Mouse (Mus musculus) urinary bladder, postnatal 36 days (tissue): ENCODE measurements around the gene Ppp1r18.

ENCODE experiments used
- DNase-seq, 2 experiments: peaks; one replicate each; pipeline ENCODE4 v3.0.0; 2022; ENCODE audit warnings: low spot score in 2 of 2, mixed read lengths in 1 of 2

Gene Ppp1r18

DNA sequence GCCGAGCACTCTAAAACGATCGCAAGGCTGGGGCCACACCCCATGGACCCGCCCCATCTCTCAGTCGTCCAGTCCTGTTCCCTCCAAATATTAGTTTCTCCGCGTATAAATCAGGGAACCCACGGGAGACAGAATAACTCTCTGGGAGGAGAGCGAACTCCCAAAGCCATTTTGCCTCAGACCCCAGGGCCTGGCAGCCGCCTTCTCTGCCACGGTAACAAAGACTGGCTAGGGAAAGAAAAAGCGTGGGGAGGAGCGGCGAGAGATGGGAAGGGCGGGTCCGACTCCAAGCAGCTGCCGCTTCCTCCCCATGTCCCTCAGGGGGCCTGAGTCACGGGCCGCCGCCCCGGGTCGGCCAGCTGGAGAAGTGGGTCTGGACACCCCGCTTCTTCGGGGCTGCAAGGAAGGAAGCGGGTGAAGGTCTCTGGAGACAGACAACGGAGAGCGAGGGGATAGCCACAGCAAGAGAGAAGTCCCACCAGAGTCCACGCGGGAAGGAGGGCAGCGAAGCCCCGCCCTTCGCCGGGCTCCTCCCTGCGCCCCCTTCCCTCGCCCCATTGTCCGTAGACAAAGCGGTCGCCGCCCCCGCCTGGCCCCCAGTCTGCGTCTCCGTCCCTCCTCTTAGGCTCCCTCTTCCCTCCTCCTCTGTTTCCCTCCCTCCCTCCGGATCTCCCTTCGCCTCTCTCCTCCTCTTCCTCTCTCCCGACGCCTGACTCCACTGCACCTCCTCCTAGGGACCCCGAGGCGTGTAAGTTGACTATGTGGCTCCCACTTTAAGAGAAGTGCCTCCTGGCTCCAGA is at the start of gene Ppp1r18:
TSS of gene Ppp1r18 (plus strand) at position 113 of the 800 bp plus-strand sequence.
- DNase-seq: peak; percentile 49 to 67

DNA sequence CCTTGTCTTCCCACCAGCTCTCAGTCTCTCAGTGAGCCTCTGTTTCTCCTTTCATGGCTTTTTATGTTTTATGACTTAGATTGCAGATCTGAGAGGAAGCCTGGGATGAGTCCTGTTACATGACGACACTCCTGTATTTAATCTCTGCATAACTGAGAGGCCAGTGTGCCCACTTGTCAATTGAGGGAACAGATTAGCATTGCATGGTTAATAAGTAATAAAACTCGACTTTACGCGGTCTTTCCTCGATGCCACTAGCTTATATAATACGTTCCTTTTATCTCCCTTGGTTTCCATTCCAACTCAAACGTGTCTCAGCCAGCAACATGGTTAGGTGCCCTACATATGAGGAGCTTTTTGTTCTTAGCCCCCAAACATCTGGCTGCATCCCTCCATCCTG is 49.6 kb upstream of the Ppp1r18 start:
- DNase-seq: no peak

DNA sequence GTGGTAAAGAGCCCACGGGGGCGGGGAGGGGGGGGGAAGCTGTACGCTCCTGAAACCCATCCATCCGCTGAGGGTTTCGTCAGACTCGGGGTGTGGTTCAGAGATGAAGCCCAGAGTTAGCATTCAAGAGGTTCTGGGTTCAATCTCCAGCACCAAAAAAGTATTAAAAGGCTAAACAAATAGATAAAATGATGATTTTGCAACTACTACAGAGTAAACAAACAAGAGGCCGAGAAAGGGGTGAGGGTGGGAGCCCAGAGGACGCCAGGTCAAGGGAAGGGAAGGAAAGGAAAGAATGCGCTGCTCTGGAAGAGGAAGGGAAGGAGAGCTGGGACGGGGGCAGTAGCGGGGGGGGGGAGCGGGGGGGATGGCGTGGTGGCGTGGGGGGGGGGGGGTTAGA is 48.7 kb upstream of the Ppp1r18 start:
- no peak for DNase-seq

DNA sequence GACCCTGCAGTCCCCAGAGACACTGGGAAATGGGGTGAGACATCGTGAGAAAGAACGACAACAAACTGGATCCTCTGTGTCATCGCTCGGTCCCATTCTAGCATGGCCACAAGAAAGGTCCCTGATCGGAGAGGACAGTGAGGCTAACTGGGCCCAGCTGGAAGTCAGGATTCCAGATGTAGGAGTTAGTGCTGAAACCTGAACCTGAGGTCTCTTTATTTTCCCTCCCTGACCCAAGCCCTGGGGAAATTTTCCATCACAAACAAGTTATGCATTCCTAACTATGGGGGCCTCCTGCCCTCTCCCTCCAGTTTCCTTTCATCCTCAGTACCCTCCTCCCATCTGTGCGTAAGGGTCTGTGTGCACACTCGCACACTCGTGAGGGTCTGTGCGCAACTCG is 48.2 kb upstream of the Ppp1r18 start:
- no peak for DNase-seq

DNA sequence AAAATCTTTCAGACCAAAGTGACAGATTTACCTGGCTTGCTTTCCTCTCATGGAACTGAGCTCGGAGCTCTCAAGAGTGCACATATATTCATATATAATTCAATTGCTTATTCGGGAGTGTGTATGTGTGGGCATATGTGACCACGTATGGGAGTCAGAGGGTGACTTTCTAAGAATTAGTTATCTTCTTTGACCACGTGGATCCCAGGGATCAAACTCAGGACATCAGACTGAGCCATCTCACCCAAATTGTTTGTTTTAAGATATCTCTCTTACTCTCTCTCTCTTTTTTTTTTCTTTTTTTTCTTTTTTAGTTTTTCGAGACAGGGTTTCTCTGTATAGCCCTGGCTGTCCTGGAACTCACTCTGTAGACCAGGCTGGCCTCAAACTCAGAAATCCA is 45.3 kb upstream of the Ppp1r18 start:
- DNase-seq: no peak

DNA sequence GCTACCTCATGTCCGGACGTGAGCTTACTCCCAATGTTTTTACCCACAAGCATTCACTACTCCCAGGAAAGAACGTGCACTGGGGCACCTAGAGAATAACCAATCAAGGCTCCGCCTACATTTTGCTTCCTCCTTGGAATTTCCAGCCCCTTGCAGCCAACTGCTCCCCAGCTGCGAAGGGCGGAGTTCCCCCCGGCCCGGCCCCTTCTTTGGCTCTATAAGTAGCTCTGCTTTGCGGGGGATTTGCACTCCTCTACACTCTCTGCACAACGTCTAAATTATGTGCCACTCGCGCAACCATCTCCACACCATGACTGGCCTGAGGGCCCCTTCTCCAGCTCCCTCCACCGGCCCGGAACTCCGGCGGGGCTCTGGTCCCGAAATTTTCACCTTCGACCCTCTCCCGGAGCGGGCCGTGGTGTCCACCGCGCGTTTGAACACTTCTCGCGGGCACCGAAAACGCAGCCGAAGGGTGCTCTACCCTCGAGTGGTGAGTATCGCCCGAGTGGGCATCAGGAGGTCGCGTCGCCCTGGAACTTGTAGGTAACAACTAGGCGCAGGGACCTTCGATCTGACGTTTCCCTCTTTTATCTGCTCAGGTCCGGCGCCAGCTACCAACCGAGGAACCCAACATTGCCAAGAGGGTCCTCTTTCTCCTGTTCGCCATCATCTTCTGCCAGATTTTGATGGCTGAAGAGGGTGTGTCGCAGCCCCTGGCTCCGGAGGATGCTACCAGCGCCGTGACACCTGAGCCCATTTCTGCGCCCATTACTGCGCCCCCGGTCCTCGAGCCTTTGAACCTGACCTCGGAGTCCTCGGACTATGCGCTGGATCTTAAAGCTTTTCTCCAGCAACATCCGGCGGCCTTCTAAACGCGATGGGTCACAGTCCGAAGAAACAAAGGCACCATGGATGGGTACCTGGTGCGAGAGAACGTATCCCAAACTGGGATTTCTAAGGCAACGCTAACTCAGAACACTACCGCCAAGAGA is 43.7 kb upstream of the Ppp1r18 start, which contains the start of gene Ier3:
TSS of gene Ier3 (plus strand) at position 246 of the 992 bp plus-strand sequence.
- peak; percentile 90 to 91 for DNase-seq

DNA sequence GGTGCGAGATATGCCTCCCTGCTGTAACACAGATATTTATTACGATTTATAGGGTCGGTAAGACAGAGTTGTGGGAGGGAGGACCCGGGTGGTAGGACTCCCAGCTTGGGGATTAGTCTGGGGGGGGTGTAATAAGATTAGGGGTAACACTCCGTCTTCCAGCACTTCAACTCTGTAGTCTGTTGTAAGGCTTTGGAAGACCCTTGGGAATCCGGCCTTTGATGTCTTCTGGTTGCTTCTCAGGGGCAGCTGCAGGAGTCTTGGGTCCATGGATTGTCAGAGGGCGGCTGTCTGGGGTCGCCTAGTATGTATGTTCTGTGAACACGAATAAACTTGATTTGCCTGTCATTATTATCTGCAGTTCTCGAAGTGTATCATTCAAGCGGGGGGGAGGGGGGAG is 42.8 kb upstream of the Ppp1r18 start:
- no peak for DNase-seq

DNA sequence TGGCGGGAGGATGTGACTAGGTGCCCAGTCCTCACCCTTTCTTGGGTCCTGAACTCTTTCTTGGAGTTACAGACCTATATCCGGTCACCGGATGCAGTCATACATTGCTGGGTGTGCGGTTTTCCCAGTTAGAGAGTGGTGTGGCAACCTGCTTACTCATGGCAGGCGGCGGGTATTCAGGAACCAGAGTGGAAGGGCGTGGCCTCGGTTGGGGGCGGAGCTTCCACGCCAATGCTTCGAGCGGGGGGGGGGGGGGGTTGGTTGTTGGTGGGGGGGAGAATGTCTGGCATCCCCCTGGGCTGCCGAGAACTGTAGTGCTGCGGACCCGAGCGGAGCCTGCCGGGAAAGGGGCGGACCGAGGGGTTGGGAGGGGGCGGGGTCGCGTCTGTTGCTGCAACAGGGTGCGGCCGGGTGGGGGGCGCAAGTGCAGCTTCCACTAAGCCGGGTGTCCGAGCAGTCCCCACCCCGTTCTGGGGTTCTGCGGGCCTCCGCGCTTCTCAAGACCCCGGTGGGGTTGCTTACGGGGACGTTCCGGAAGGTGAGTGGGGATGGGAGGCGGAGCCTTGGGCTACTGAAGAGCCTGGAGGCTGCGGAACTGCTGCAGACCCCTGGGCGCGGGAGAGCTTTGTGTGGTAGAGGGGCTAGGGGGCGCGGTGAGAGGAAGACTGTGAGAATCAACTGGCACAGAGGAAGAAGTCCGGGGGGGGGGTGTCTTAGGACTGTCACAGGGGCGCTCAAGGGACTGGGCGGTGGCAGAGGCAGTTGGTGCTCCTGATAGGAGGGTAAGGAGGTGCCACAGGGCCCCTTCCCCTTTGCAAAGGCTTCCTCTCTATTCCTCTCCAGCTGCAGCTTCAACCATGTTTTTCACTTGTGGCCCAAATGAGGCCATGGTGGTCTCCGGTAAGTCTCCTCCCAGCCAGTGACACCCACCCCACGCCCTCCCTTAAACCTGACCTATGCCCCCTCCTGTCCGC is 42.1 kb upstream of the Ppp1r18 start, which contains the start of gene Flot1:
TSS of gene Flot1 (plus strand) at position 267 of the 974 bp plus-strand sequence.
- DNase-seq: peak; percentile 77 to 88

DNA sequence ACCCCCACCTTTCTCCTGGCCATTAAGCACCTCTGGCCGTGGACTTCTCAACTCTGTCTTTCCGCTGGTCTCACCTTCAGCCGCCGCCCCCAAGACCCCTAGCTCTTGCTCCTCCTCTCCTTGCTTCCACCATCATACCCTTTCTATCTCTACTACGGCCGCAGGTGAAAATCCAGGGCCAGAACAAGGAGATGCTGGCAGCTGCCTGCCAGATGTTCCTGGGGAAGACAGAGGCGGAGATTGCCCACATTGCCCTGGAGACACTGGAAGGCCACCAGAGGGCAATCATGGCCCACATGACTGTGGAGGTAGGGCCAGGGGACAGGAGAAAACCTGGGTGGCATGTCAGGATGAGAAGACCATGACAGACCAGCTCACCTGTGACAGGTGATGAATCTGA is 41.0 kb upstream of the Ppp1r18 start:
- no peak for DNase-seq

DNA sequence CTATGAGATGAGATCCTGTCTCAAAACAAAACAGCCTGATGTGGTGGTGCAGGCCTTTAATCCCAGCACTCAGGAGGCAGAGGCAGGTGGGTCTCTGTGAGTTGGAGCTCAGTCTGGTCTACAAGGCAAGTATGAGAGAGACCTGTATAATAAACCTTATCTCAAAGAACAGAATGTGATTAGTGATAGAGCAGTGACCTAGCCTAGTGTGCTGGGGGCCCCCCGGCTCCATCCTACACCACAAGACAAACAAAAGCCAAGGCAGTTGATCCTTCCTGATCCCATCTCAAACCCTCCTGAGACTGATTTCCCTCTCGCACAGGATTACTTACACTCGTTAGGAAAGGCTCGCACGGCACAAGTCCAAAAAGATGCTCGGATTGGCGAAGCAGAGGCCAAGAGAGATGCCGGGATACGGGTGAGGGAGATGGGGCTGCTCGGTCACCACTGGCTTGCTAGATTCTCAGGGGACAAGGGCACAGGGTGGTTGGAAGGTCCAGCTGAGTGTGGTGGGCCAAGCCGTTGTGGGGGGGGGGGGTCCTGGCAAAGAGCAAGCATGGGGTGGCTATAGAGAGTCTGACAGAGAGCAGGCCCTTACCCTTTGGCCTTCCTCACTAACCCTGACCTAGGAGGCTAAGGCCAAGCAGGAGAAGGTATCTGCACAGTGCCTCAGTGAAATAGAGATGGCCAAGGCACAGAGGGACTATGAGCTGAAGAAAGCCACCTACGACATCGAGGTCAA is 40.1 kb upstream of the Ppp1r18 start:
- no peak for DNase-seq

DNA sequence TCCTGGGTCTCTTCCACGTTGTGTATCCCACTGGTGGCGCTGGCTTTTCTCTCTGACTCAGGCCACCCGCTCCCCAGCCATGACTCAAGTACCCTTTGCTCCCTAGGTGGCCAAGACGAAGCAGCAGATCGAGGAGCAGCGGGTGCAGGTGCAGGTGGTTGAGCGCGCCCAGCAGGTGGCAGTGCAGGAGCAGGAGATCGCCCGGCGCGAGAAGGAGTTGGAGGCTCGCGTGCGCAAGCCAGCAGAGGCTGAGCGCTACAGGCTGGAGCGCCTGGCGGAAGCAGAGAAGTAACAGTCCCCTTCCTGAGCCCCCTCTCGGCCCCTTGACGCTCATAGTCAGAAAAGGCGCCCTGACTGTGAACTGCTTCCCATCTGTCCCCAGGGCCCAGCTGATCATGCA is 35.7 kb upstream of the Ppp1r18 start:
- DNase-seq: peak; percentile 76 to 85

DNA sequence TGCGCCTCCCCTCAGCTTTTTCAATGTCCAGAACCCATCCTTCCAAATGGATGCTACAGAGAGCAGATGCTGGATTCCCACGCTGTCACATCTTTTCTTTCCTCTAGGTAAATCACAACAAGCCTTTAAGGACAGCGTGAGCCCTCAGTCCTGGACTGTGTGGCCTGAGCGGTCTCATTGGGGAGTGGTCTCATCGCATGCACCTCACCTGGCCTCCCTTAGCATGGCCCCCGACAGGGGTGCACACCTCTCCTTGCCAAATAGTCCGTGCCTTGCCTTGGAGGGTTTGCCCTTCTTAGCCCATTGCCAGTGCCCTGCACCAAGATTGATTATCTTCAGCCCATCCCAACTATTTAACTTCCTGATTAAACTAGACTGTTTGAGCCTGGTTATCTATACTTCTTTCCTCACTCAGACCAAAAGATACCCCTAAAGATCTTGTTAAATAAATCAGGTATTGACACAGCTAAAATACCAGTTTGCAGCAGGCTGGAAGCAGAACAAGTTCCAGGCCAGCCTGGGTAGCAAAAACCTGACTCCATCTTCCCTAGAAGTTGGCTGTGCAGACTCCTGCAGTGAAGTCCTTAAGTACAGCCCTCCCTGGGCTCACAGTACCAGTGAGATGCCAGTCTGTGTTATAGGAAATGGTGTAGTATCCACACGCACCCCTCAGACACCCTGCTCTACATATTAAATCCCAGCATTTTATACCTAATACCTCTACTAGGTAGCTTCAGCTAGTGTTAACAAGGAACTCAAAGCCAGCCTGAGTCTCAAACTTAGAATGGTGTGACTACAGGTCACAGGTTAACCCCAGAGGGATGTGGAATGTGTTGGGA is 32.8 kb upstream of the Ppp1r18 start:
- no peak for DNase-seq

DNA sequence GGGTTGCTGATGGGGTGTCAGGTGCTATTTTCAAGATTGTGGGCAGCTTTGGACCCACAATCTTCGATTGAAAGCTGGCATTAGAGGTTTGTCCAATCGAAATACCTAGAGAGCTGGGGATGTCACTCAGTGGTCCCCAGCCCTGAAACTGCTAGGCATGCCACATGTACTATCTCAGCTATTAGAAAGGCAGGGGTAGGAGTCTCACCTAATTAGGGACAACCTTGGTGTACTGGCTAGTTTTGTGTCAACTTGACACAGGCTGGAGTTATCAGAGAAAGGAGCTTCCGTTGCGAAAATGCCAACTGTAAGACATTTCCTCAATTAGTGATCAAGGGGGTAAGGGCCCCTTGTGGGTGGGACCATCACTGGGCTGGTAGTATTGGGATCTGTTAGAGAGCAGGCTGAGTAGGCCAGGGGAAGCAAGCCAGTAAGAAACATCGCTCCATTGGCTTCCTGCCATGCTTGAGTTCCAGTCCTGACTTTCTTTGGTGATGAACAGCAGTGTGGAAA is 32.1 kb upstream of the Ppp1r18 start:
- no peak for DNase-seq

DNA sequence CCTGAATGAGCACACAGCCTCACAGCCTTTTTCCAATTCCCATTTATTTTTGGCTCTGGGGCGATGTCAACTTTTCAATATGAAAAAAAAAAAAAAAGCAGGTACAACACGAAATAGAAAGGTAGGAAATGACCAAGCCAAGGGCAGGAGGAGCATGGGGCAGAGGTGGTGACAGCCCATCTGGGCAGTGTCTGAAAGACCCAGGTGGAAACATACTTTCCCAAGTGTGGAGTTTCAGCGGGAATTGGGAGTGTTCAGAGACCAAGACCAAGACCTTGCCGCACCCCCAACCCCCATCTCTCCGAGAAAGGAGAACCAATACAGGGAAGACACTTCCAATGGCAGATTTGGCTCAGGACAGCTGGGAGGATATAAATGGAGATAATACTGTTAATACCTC is 31.5 kb upstream of the Ppp1r18 start:
- no peak for DNase-seq

DNA sequence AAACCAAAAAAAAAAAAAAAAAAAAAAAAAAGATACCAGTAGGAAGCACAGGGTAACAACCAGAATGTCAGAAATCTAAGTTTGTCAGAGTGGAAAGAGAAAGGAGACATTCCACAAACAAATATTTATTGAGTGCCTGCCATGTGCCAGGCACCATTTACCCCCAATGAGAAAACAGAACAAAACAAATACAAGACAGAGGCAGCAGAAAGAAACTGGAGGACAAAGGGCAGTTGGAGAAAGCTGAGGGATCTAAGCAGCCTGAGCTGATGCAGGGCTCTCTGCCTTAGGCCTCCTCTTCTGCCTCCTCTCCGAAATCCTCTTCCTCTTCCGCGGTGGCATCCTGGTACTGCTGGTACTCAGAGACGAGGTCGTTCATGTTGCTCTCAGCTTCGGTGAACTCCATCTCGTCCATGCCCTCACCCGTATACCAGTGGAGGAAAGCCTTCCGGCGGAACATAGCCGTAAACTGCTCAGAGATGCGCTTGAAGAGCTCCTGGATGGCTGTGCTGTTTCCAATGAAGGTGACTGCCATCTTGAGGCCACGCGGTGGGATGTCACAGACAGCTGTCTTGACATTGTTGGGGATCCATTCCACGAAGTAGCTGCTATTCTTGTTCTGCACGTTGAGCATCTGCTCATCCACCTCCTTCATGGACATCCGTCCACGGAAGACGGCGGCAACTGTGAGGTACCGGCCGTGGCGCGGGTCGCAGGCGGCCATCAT is 30.5 kb upstream of the Ppp1r18 start:
- no peak for DNase-seq

DNA sequence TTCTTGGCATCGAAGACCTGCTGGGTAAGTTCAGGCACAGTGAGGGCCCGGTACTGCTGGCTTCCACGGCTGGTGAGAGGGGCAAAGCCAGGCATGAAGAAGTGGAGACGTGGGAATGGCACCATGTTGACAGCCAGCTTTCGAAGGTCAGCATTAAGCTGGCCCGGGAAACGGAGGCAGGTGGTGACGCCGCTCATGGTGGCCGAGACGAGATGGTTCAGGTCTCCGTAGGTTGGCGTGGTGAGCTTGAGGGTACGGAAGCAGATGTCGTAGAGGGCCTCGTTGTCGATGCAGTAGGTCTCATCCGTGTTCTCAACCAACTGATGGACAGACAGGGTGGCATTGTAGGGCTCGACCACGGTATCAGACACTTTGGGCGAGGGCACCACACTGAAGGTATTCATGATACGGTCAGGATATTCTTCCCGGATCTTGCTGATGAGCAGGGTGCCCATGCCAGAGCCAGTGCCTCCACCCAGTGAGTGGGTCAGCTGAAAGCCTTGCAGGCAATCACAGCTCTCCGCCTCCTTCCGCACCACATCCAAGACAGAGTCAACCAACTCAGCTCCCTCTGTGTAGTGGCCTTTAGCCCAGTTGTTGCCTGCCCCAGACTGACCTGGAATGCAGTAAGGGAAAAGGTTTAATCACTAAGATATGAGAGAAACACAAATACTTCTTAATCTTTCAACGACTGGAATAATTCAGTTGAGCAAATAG is 29.8 kb upstream of the Ppp1r18 start:
- DNase-seq: no peak

DNA sequence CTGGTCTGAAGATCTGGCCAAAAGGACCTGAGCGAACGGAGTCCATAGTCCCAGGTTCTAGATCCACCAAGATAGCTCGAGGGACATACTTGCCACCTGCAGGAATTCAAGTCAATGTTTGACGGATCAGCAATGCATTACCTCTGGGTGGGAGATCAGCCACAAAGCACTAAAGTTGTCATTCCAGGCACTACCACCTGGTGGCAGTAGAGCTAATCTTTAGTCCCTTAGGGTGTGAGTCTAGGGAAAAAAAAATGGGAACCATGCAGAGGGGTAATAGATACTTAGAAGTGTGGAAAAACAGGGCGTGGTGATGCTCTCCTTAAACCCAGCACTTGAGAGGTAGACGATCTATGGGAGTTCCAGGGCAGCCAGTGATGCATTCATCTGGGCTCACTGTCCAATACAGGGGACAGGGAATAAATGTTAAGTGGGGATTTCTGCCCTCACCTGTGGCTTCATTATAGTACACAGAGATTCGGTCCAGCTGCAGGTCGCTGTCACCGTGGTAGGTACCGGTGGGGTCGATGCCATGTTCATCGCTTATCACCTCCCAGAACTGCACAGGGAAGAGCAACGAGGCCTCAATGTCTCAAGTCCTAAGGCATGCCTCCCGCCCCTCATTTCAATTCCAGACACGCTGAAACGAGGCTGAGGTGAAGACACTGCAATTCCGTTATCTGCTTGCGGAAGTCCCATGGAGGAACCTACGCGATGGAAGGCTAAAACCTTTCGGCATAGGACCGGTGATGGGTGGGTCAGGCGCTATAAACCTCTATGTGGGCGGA is 29.0 kb upstream of the Ppp1r18 start:
- peak; percentile 77 to 79 for DNase-seq
